Mouse (Mus musculus) midbrain, embryonic 10.5 days (tissue): ENCODE data around the gene Oas2. TPM values are rescaled to one million over a fixed set of nuclear protein-coding genes. Genes with fewer than 3 reads are reported as not detected.

ENCODE experiments used
- DNase-seq: peaks from one replicate; pipeline ENCODE4 v3.0.0-alpha.2; 2017; ENCODE audit warnings: low spot score
- H3K27ac ChIP-seq: fragments of 300-500 bp; sonication (generic); replicated peaks from 2 replicates; pipeline ENCODE4 v1.5.1; 2016; ENCODE audit warnings: mild to moderate bottlenecking
- H3K27me3 ChIP-seq: fragments of 300-500 bp; sonication (generic); 2 replicates; pipeline ENCODE4 v1.6.1; 2016; ENCODE audit warnings: low read depth, mild to moderate bottlenecking; ENCODE audit not compliant: poor library complexity, severe bottlenecking
- H3K36me3 ChIP-seq: fragments of 300-500 bp; sonication (generic); 2 replicates; pipeline ENCODE4 v1.6.1; 2016; ENCODE audit warnings: mild to moderate bottlenecking, moderate library complexity
- H3K4me1 ChIP-seq: fragments of 300-500 bp; sonication (generic); 2 replicates; pipeline ENCODE4 v1.6.1; 2016
- H3K4me3 ChIP-seq: fragments of 300-500 bp; sonication (generic); 2 replicates; pipeline ENCODE4 v1.5.1; 2016; ENCODE audit warnings: mild to moderate bottlenecking, moderate library complexity
- H3K9me3 ChIP-seq: fragments of 300-500 bp; sonication (generic); replicated peaks from 2 replicates; pipeline ENCODE4 v1.6.1; 2016; ENCODE audit warnings: mild to moderate bottlenecking
- WGBS: fragments of 180-500 bp; shearing (Covaris S2); methylation state at CpG from one replicate; pipeline ENCODE4 v1.1.7; 2016; 5-methylcytosine and 5-hydroxymethylcytosine counted together
- polyA plus RNA-seq: library from polyadenylated mRNA; unstranded; fragments of >200 nt; fragmentation: Nextera tagmentation; extraction: Ambion mirVana; gene quantifications from 2 replicates; pipeline ENCODE4 v1.2.1, GENCODE M21; 2016

Oas2 gene
- polyA plus RNA-seq, 1 experiment from 2014 or later = not detected

DNA sequence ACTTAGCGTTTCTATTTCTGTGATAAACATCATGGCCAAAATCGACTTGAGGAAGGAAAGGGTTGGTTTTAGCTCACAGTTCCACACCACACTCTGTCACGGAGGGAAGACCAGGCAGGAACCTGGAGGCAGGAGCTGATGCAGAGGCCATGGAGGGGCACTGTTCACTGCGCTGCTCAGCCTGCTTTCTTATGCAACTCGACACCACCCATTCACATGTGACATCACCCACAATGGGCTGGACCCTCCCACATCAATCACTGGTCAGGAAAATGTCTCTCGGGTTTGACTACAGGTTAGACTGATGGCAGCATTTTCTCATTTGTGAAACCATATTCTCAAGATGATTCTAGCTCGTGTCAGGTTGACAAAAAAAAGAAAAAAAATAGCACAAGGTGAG lies 28.6 kb downstream of the Oas2 start:
- H3K27ac ChIP-seq = no peak overlapping the region
- H3K27me3 ChIP-seq = peaks cover 13% of the 10 kb centered on the region; the same call in 1 of the 2 replicates
- no peaks in the 10 kb centered on the region for H3K36me3 ChIP-seq
- DNase-seq = no peak
- WGBS = 67% methylated on average over 7 of the region's 7 CpGs
- H3K4me3 ChIP-seq = no peak overlapping the region
- peaks cover 7% of the 10 kb centered on the region; the same call in 1 of the 2 replicates for H3K9me3 ChIP-seq
- peaks cover 7% of the 10 kb centered on the region for H3K4me1 ChIP-seq

DNA sequence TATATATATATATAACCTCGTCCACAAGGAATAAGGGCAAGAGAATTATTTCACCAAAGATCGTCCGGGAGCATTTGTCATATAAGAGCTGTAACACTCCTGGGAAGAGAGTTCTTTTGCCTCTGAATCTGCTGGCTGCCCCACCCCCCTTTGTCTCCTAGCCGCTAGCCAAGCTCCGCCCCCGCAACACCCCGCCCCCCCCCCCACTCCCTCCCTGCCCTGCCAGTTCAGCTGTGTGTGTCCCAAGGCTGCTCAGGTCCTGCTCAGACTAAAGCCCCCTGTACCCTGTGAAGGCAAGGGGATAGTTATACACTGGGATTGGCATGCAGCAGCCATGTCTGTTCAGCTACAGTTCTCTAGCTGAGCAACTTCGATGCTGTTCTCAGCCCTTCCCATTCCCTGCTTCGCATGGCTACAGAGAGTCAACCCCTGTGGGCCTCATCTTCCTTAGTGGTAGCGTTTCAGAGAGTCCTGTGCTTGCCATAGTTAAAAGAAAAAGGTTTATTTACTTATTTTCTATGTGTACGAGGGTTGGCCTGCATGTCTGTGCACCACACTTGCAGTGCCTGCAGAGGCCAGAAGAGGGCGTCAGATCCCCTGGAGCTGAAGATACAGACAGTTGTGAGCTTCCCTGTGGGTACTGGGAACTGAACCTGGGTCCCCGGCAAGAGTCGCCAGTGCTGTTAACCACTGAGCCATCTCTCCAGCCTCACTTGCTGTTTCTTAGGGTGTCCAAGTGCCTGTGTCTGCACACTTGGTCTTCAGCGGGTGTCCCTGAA lies 30.9 kb downstream of the Oas2 start:
- H3K27me3 ChIP-seq = peaks cover 30% of the 10 kb centered on the region

DNA sequence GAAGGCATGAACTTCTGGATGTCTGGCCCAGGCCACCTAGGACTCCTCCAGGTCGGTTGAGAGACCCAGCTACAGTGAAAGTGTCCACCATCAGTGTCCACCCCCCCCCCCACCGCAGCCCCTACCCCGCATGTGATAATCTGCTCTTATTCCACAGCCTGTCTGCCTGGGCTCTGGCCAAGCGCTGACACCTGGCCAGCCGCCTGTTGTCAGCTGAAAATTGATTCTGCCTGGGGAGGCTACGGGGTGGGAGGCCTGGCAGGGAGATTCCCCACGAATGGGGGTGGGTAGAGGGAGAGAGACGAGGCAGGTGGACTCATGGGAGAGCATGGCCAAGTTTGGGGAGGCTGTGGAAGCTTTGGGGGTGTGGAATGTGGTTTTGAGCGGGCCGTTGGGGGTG lies 32.5 kb downstream of the Oas2 start:
- H3K36me3 ChIP-seq = no peaks in the 10 kb centered on the region
- no peak overlapping the region for H3K27ac ChIP-seq
- no peak overlapping the region for H3K4me3 ChIP-seq
- H3K9me3 ChIP-seq = peaks cover 7% of the 10 kb centered on the region; the same call in 1 of the 2 replicates
- H3K4me1 ChIP-seq = peaks cover 12% of the 10 kb centered on the region
- H3K27me3 ChIP-seq = peaks cover 47% of the 10 kb centered on the region
- 85% methylated on average over 10 of the region's 10 CpGs for WGBS
- no peak for DNase-seq

More for the DNA sequence above, 30.9 kb downstream of the Oas2 start:
- Histone ChIP-seq H3K27ac (peak overlapping the region; percentile 46), H3K4me1 (peaks cover 11% of the 10 kb centered on the region), H3K9me3 (peaks cover 7% of the 10 kb centered on the region; the same call in 1 of the 2 replicates), H3K36me3 (no peaks in the 10 kb centered on the region), H3K4me3 (no peak overlapping the region)
- DNase-seq = no peak
- WGBS = 57% methylated on average over 15 of the region's 15 CpGs

DNA sequence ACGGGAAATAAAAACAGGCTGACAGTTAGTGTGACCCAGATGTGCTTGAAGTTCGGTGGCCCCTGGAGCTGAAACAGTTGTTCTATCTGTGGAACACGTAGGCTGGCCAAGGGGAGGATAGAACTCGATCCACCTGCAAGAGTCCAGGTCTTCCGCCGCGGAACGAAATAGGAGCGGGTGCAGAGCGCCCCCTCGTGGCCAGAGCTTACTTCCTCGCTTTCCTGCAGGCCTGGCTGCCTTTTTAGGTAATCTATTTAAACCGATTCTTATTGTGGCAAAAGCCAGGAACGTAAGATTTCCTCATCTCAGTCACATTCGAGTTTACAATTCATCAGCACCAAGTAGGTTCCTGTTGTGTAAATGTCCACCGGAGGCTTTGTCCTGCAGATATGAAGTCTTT lies 35.3 kb downstream of the Oas2 start:
- WGBS = 4% methylated on average over 16 of the region's 16 CpGs
- H3K27me3 ChIP-seq = peaks cover 75% of the 10 kb centered on the region
- H3K4me3 ChIP-seq = no peak overlapping the region
- H3K36me3 ChIP-seq = no peaks in the 10 kb centered on the region
- peaks cover 35% of the 10 kb centered on the region for H3K4me1 ChIP-seq
- H3K27ac ChIP-seq = no peak overlapping the region
- DNase-seq = peak; percentile 77
- H3K9me3 ChIP-seq = no peaks in the 10 kb centered on the region; the same call in 1 of the 2 replicates

GRCm38 (mm10) chr5:120712721-120713120 lies 36.9 kb downstream of the Oas2 start:
- Histone ChIP-seq H3K27ac (no peak overlapping the region), H3K4me3 (no peak overlapping the region), H3K9me3 (no peaks in the 10 kb centered on the region), H3K4me1 (peaks cover 37% of the 10 kb centered on the region), H3K27me3 (peaks cover 91% of the 10 kb centered on the region), H3K36me3 (no peaks in the 10 kb centered on the region)
- no peak for DNase-seq
- WGBS = 78% methylated on average over 8 of the region's 8 CpGs

- no peak for DNase-seq
- H3K4me1 ChIP-seq = peaks cover 43% of the 10 kb centered on the region
- H3K27me3 ChIP-seq = peaks cover 95% of the 10 kb centered on the region
- no peaks in the 10 kb centered on the region for H3K9me3 ChIP-seq
- WGBS = 30% methylated on average over 3 of the region's 3 CpGs
- peak within 1 kb of the TSS; percentile 83 for H3K27ac ChIP-seq
- peak within 1 kb of the TSS; percentile 66 for H3K4me3 ChIP-seq
- H3K36me3 ChIP-seq = no peaks in the 10 kb centered on the region
These were observed 37.8 kb downstream of the Oas2 start, which contains the start of gene Dtx1 for GRCm38 (mm10) chr5:120711827-120712226. Gene Dtx1, minus strand, starts transcription at chr5:120711927.

DNA sequence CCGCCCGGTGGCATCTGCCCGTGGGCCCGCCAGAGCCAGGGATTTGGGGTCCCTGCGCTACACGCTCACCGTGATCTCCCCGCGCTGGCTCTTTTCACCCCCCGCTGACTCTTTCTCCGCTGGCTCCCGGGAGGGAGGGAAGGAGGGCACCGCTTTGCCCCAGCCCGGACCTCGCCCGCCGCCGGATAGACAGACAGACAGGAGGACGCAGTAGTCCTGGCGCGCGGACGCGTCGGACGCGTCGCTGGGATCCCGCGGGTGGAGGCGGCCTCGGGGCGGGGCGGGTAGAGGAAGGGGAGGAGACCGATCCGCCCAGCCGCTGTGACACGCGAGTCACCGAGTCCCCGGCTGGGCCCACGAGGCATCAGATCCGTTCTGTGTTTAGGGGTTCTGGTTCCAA lies 38.2 kb downstream of the Oas2 start:
- H3K9me3 ChIP-seq = no peaks in the 10 kb centered on the region
- H3K36me3 ChIP-seq = no peaks in the 10 kb centered on the region
- peak overlapping the region; percentile 83 for H3K27ac ChIP-seq
- peaks cover 48% of the 10 kb centered on the region for H3K4me1 ChIP-seq
- peak overlapping the region; percentile 66 for H3K4me3 ChIP-seq
- WGBS = 2% methylated on average over 43 of the region's 43 CpGs
- H3K27me3 ChIP-seq = peaks cover 97% of the 10 kb centered on the region
- DNase-seq = peak; percentile 36

DNA sequence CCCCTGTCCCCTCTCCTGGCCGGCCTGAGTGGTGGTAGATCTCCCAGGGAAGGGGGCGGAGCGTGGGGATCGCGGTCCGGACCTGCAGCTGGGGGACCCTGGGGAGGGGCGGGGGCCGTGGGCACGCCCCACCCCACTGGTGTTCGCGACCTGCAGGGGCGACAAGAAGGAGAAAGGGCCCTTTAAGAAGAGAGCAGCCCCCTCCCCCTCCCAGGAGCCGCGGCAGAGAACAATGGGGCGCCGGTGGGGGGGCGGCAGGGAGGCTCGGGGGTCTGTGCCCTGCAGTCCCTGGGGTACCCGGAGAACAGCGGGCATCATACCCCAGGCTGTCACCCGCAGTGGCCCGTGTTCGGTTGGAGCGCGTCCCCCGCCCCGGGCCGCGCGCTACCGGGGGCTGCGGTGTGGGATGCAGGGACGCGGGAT lies 38.8 kb downstream of the Oas2 start:
- Histone ChIP-seq H3K4me1 (peaks cover 53% of the 10 kb centered on the region), H3K27ac (peak overlapping the region; percentile 83), H3K36me3 (no peaks in the 10 kb centered on the region), H3K4me3 (peak overlapping the region; percentile 66), H3K9me3 (no peaks in the 10 kb centered on the region), H3K27me3 (peaks cover 98% of the 10 kb centered on the region)
- peak; percentile 26 for DNase-seq
- WGBS = 2% methylated on average over 33 of the region's 34 CpGs

- H3K27ac ChIP-seq = peak overlapping the region; percentile 83
- no peaks in the 10 kb centered on the region for H3K36me3 ChIP-seq
- peaks cover 58% of the 10 kb centered on the region for H3K4me1 ChIP-seq
- H3K4me3 ChIP-seq = peak overlapping the region; percentile 66
- WGBS = 3% methylated on average over 40 of the region's 40 CpGs
- H3K27me3 ChIP-seq = peaks cover 98% of the 10 kb centered on the region
- no peaks in the 10 kb centered on the region for H3K9me3 ChIP-seq
- peak; percentile 52 for DNase-seq
These were observed 39.4 kb downstream of the Oas2 start for GRCm38 (mm10) chr5:120710161-120710825.

GRCm38 (mm10) chr5:120706976-120707375 lies 42.7 kb downstream of the Oas2 start:
- peak; percentile 33 for DNase-seq
- Histone ChIP-seq H3K4me1 (peaks cover 65% of the 10 kb centered on the region), H3K27ac (peak overlapping the region; percentile 80), H3K36me3 (no peaks in the 10 kb centered on the region), H3K9me3 (no peaks in the 10 kb centered on the region), H3K27me3 (peaks cover 93% of the 10 kb centered on the region), H3K4me3 (peak overlapping the region; percentile 54)
- WGBS = 32% methylated on average over 13 of the region's 13 CpGs

DNA sequence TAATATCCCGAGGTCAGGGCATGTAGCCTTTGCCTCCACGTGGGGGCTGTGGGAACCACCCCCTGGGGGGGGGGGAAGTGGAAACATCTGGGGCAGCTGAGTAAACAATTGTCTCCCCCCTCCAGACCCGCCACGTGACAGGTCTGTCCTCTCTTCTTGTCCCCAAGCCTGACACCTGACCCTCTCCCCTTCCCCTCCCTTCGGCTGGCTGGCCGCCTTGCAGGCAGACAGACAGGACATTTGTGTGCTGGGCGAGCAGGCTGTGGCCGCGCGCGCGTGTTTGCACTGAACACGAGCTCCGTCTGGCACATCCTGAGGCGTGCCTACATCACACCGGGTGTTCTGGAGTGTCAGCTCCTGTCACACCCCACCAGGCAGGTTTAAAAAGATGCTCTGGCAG lies 43.1 kb downstream of the Oas2 start:
- peaks cover 60% of the 10 kb centered on the region for H3K4me1 ChIP-seq
- peak overlapping the region; percentile 80 for H3K27ac ChIP-seq

GRCm38 (mm10) chr5:120704421-120704820 lies 45.2 kb downstream of the Oas2 start:
- Histone ChIP-seq H3K27ac (no peak overlapping the region), H3K4me1 (peaks cover 41% of the 10 kb centered on the region), H3K9me3 (no peaks in the 10 kb centered on the region), H3K27me3 (peaks cover 91% of the 10 kb centered on the region), H3K4me3 (no peak overlapping the region), H3K36me3 (no peaks in the 10 kb centered on the region)
- WGBS = 57% methylated on average over 6 of the region's 6 CpGs
- no peak for DNase-seq

More for the DNA sequence above, 43.1 kb downstream of the Oas2 start:
- WGBS = 8% methylated on average over 16 of the region's 16 CpGs
- Histone ChIP-seq H3K4me3 (peak overlapping the region; percentile 54), H3K9me3 (no peaks in the 10 kb centered on the region), H3K36me3 (no peaks in the 10 kb centered on the region), H3K27me3 (peaks cover 91% of the 10 kb centered on the region)
- peak; percentile 66 for DNase-seq

- Histone ChIP-seq H3K36me3 (no peaks in the 10 kb centered on the region), H3K4me3 (no peak overlapping the region), H3K4me1 (peaks cover 39% of the 10 kb centered on the region), H3K9me3 (no peaks in the 10 kb centered on the region), H3K27me3 (peaks cover 91% of the 10 kb centered on the region), H3K27ac (no peak overlapping the region)
- no peak for DNase-seq
- 79% methylated on average over 3 of the region's 3 CpGs for WGBS
These were observed 46.0 kb downstream of the Oas2 start for GRCm38 (mm10) chr5:120703660-120704059.
